Mouse (Mus musculus): Measurements from ENCODE around the gene Trmo.

Gene Trmo

DNA sequence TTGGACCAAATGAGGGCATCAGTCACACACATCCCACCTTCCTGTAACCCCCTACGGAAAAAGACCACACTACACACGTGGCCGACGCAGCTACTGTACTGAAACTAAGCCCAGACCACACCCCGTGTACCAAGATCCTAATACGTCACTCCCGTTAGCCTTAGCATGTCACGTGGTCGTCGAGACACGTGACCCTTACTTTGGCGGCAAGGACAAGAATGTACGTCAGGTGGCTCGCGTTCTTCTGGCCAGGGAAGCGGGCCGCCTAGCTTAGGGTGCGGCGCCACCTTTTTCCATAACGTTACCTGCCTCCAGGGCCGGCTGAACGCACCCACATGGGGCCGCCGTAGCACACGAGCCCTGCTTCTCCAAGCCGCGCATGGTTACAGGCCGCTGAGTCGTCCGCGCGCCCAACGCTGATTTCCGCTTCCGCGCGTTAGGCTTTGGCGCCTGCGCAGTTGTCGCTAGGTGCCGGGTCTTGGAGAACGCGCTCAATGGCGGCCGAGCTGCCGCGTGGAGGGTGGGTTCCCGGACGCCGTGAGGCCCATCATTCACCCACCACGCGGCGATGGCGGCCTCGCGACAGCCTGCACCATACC is at the start of gene Trmo:
Gene Trmo, minus strand, starts transcription at position 425 of the 599 bp plus-strand sequence.
- ChIA-PET CTCF (interaction anchor here (0.6 to 3.9 kb wide), 17 partner anchors 9 to 895 kb away, joined by 3 to 25 read pairs (median 5); no protein-coding TSS in a partner anchor), POLR2A (interaction anchor here (0.5 to 4.6 kb wide), 81 partner anchors 9 to 1633 kb away, joined by 3 to 87 read pairs (median 5); partner anchors contain the start of genes Anp32b (in 4 of the 4), Foxe1 (in 2 of the 4), Nans (in 2 of the 4) and Trim14 (in 1 of the 4))

DNA sequence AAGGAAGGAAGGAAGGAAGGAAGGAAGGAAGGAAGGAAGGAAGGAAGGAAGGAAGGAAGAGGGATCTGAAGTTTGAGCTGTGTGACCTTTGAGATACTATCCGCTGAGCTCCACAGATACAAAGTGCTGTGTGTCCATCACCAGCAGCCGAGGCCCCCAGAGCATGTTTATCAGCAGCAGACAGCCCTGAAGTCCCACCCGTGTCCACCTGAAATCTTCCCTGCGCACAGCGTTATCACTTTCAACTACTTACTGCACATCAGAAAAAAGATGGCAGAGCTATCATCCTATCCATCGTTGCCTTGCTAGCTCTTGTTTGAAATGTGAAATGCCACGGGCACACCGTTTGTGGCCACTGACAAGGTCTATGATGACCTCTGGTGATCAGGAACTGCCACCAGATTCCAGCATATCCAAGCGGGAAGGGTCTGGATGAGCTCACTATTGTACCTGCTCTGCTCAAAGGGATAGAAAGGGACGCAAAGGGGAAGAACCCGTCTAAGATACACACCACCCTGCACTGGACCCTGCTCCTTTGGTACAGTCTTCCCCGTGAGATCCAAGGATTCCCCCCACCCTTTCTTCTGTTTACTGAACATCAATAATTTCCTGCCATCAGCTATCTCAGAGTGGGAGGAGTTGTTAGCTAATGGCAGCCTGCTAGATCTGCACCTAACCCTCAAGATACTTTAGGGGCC is 43.3 kb upstream of the Trmo start:
- CTCF ChIA-PET: interaction anchor here (0.6 to 1.7 kb wide), 7 partner anchors 12 to 112 kb away, joined by 3 to 5 read pairs (median 3); partner anchors contain the start of gene Anp32b (in 1 of the 4)
- POLR2A ChIA-PET: interaction anchor here (0.5 to 1.7 kb wide), 13 partner anchors 12 to 401 kb away, joined by 3 to 5 read pairs (median 3); partner anchors contain the start of genes Trmo (in 2 of the 4) and Anp32b (in 1 of the 4)

DNA sequence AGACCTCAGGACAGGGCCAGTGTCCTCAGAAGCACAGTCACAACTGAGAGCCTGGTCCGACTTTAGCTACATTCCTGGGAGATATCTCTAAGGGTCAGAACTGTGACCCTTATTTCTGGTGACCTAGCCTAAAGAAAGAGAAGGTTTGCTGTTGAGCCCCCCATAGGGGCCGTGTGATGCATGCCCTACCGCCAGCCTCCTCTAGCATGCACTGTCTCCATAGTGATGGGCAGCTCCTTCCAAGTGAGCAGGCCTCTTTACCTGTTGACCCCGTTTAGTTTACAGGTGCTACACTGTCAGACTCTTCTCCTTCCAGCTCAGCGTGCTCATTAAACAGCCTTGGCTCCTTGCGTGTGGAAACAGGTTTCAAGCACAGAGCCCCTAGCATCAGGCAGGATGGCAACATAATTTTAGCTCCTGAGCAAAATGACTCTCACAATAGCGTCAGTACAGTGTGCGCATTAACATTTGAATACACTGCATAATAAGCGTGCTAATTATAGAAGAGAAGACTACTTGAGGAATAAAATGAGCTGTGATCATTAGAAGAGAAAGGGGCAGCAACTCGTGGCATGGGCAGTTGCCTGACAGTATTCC is 39.8 kb upstream of the Trmo start:
- ChIA-PET POLR2A (interaction anchor here in 3 of 4 experiments (0.7 to 1.7 kb wide), 9 partner anchors 8 to 39 kb away, joined by 3 to 6 read pairs (median 5); partner anchors contain the start of genes Anp32b (in 2 of the 3) and Trmo (in 1 of the 3)), CTCF (interaction anchor here in 1 of 4 experiments (0.5 to 0.6 kb wide), 2 partner anchors 38 to 399 kb away, joined by 3 to 5 read pairs; no protein-coding TSS in a partner anchor)

DNA sequence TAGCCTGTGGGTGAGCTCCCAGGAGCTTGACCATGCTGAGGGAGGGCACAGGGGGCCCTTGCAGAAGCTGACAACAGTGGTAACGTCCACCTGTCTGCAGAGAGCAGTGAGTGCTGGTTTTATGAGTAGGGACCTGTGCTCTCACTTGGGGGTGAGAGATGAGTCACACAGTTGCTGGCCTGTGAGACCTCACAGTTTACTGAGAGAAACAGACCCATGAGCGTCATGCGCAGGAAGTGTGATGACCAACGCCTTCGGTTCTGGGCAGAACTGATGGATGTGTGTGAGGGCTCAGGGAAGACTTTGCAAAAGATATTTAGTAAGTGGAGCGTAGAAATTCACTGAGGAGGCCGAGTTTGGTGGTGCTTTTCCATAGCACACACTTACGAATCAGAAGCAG is 33.4 kb upstream of the Trmo start:
- CTCF ChIA-PET: interaction anchor here in 2 of 4 experiments (0.5 to 1.3 kb wide), 3 partner anchors 11 to 125 kb away, joined by 3 to 5 read pairs (median 3); no protein-coding TSS in a partner anchor
- POLR2A ChIA-PET: interaction anchor here in 2 of 4 experiments (0.6 to 3.3 kb wide), 3 partner anchors 9 to 33 kb away, joined by 3 to 8 read pairs (median 3); partner anchors contain the start of gene Trmo (in 1 of the 2)

DNA sequence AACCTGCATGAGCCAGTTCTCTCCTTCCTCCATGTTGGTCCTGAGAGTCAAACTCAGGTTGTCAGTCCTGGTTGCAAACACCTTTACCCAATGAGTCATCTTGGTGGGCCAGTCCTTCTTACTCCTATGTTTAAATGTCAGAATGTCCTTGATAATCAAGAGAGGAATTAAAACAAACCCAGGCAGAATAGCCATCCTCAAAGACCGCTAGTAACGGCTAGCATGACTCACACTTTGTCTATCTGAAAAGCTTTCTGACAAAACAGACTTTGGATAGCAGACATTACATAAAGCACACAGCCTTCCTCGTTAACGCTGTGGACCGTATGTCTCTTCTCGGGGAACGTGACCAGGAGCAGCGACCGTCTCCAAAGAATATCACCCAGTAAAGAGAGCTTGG is 29.6 kb upstream of the Trmo start:
- CTCF ChIA-PET: interaction anchor here in 1 of 4 experiments (0.6 kb wide), 1 partner anchor 28 kb away, joined by 3 read pairs; no protein-coding TSS in a partner anchor
- POLR2A ChIA-PET: interaction anchor here in 2 of 4 experiments (0.7 to 1.0 kb wide), 3 partner anchors 28 to 36 kb away, joined by 3 read pairs; partner anchors contain the start of gene Anp32b (in 1 of the 2)

DNA sequence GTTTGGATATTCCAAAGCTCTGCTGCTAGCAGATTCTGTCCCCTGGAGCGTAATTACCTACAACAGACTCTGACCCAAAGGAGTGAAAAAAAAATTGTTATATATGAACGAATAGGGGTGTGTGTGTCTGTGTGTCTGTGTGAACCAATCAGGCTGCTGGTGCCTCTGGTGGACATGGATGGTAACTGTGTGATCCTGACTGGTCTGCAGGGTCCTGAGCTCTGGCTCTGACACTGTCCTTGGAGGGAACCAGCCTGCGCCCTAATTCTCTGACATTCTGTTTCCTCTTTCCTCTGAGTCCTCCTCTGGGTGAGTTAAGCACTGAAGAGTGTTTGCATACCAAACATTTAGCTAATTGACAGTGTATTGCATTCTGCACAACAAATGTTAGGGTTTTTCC is 28.3 kb upstream of the Trmo start:
- CTCF ChIA-PET: interaction anchor here (0.6 to 1.6 kb wide), 11 partner anchors 8 to 537 kb away, joined by 3 to 7 read pairs (median 3); no protein-coding TSS in a partner anchor
- POLR2A ChIA-PET: interaction anchor here in 3 of 4 experiments (0.6 to 2.3 kb wide), 14 partner anchors 12 to 250 kb away, joined by 3 to 14 read pairs (median 4); partner anchors contain the start of genes Anp32b (in 2 of the 3) and Trmo (in 2 of the 3)

DNA sequence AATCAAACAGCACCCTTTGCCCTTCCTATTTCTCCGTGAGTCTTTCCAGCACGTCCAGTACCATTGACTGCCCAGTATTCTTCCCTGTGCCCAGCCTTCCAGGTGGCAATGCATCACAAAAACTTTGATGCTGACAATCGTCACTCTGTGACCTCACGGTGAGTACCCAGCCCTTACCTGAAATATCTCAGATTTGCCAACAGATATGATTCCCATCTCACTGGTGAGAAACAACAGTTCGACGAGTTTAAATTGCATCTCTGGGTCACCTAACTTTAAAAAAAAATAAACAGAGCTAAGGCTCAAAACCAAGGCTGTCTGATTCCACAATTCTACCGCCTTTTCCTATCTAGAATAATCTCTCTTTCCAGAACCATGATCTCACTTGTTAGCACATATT is 24.2 kb upstream of the Trmo start, which contains the start of gene Hemgn:
Gene Hemgn, minus strand, starts transcription at position 101 of the 400 bp plus-strand sequence.
- ChIA-PET POLR2A (no interaction called here), CTCF (no interaction called here)

DNA sequence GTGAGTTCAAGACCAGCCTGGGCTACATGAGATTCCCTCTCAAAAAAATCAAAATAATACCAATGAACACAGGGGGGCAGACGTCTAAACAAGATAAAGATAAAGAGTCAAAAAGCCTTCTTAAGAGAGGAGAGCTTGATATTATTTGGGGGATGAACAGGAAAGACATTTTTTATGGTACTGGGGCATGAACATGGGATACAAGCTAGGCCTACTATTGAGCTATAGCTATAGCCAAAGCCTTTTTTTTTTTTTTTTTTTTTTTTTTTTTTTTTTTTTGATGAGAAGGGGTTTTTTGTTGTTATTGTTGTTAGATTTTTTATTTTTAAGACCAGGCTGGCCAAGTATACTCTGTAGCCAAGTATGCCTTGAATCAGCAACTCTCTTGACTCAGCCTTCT is 22.9 kb upstream of the Trmo start:
- ChIA-PET CTCF (interaction anchor here (0.6 to 1.2 kb wide), 8 partner anchors 11 to 1105 kb away, joined by 3 to 13 read pairs (median 6); no protein-coding TSS in a partner anchor), POLR2A (interaction anchor here in 2 of 4 experiments (0.6 to 1.2 kb wide), 6 partner anchors 10 to 1797 kb away, joined by 3 to 12 read pairs (median 4); partner anchors contain the start of gene Trmo (in 1 of the 2))

DNA sequence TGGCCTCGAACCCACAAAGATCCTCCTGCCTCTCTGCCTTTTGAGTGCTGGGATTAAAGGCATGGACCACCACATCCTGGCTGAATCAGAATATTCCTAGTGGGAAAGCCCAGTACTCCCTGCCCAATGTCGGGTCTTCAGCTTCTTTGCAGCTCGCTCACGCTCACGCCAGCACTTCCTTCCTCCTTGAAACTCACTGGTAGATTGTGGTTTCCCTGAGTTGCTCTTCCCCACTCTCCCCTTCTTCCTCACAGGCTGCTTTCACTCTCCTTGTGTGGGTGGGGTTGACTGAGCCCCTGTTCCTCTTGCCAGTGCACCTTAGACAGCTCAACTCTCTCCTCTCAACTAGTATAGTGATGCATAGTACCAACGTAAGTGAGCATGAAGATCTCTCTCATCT is 22.3 kb upstream of the Trmo start:
- POLR2A ChIA-PET: interaction anchor here in 2 of 4 experiments (0.6 to 1.2 kb wide), 4 partner anchors 22 to 43 kb away, joined by 3 to 5 read pairs (median 4); partner anchors contain the start of gene Trmo (in 1 of the 2)
- CTCF ChIA-PET: interaction anchor here (0.6 to 1.2 kb wide), 6 partner anchors 12 to 1104 kb away, joined by 5 to 13 read pairs (median 6); no protein-coding TSS in a partner anchor

DNA sequence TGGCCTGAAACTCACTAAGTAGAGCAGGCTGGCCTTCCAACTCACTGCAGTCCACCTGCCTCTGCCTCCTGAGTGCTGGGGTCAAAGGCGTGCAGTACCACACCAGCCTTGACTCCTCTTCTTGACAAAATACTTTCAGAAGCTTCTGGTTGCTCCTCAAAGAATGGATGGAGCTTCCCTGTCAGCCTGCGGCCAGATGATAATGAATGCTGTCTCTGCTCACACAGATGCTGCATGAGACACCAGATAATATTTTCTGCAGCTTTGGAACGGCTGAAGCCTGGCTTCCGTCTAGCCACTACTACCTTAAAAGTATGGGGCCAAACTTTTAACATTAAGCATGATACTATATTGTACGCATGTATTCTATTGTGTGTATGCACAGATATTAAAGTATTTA is 21.4 kb upstream of the Trmo start:
- ChIA-PET CTCF (no interaction called here), POLR2A (no interaction called here)

DNA sequence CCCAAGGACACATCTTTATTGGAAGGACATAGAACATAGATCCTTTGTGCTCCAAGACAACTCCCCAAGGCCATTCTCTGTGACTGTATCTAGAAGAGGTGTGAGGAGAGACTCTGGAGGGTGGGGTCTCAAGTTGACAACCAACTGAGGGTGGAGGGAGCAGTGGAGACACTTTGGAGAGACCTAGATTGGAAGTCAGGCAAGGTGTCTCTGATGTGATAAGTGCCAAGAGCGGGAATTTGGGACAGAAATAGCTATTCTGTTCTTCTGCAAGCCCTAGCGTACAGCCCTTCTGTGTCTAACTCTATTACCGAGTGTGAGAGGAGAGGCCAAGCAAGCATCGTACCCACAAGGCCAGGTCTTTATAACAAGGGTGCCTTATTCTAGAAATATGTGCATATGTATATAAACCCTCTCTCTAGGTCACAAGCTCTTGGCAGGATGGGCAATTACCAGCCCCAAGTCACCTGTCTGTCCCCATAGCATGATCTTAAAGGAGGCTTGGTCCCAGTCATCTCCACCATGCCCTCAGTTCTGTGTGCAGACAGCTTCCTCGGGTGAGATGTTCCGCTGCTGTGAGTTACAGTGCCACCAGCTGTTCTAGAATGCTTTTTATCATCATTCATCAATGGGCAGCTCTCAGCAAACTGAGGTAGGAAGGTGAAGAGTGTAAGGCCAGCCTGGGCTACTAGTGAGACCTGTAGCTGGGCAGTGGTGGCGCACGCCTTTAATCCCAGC is 17.9 kb upstream of the Trmo start:
- ChIA-PET CTCF (interaction anchor here in 2 of 4 experiments (0.6 kb wide), 2 partner anchors 28 to 91 kb away, joined by 3 to 4 read pairs; no protein-coding TSS in a partner anchor), POLR2A (interaction anchor here in 1 of 4 experiments (0.7 kb wide), 1 partner anchor 299 kb away, joined by 4 read pairs; no protein-coding TSS in a partner anchor)

DNA sequence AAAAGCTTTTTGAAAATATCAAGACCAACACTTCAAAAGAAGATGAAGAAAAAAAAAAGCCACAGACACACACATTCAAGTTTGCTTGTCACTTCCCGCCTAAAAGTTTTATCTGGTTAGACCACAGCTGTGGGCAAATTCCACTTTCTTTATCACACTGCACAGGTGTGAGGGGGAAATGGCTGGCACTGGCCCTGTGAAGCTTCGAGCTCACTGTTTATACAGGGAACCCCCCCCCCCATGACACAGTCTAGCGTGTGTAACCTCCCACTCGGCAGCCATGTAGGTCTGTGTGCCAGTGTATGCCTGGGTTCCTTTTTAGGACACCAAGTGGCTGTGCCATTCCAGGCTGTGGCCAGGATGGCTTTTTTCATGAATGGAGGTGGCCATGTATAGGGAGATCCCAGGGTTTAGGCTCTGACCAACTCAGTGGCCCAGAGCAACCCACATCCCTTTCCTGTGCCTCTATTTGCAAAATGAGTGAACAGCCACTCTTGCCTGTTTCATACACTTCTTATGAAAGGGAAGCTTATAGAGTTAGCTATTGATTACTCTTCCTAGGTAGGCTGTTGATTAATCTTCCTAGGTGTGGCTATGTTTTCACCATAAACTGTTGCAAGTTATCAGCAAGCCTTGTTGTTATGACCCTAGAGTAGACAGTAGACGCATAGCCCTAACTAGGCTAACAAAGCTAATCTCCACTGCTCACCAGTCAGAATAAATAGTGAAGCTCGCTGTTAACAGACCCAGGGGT is 15.0 kb upstream of the Trmo start:
- POLR2A ChIA-PET: interaction anchor here (0.7 to 2.4 kb wide), 7 partner anchors 12 to 46 kb away, joined by 3 to 11 read pairs (median 3); partner anchors contain the start of genes Anp32b (in 2 of the 4) and Trmo (in 1 of the 4)
- CTCF ChIA-PET: interaction anchor here in 2 of 4 experiments (1.5 to 2.1 kb wide), 3 partner anchors 12 to 14 kb away, joined by 4 to 7 read pairs (median 7); no protein-coding TSS in a partner anchor

DNA sequence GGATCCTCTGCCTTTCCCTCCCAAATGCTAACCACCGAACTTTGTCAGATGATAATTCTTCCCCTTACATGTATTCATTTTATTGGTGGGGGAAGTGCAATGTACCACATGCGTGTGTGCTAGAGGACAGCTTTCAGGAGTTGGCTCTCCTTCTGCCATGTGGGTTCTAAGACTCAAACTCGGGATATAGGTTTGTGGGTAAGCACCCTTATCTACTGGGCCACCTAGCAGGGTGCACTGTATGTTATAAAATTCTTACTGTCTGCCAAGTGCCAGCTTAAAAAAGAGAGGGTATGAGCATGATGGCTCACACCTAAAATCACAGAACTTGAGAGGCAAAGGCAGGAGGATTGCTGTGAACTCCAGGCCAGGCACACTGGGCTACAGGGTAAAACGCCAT is 9.6 kb upstream of the Trmo start:
- ChIA-PET POLR2A (no interaction called here), CTCF (interaction anchor here in 1 of 4 experiments (1.2 kb wide), 1 partner anchor 9 kb away, joined by 3 read pairs; no protein-coding TSS in a partner anchor)

DNA sequence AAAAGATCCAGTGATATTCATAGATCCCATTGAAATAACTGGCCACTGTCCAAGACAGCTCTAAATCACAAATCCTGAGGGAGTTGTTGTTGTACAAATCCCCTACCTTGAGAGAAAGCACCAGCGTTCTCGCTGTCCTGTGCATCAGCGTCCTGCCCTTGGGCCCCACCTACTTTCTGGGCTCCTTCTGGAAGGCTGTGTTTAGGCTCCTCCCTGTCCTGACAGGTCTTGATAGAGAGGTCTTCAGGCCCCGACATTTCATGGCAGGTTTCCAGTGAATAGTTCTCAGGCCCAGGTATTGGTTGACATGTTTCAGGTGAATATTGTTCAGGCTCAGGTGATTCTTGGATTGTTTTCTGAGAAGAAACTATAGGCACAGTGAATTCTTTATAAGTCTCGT is 6.5 kb upstream of the Trmo start:
- ChIA-PET CTCF (no interaction called here), POLR2A (interaction anchor here in 1 of 4 experiments (0.6 kb wide), 1 partner anchor 10 kb away, joined by 3 read pairs; no protein-coding TSS in a partner anchor)

DNA sequence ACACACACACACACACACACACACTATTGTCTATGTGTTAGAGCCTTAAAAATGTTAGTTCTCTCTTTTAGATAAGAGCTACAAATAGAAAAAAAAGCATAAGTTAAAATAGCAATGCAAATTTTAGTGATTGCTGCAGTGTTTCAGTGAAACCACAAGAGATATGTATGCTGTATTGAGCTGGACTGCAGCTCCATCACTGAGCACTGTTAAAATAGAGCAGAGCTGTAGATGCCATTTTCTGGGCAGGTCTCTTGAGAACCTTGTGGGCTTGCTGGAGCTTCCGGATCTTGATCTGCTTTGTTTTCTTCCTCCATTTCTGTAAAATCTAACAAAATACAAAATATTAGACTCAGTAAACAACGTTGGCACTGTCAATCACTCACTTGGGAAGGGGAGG is 5.2 kb upstream of the Trmo start:
- POLR2A ChIA-PET: interaction anchor here in 1 of 4 experiments (1.7 kb wide), 1 partner anchor 51 kb away, joined by 3 read pairs; no protein-coding TSS in a partner anchor
- CTCF ChIA-PET: interaction anchor here in 2 of 4 experiments (0.5 to 0.7 kb wide), 2 partner anchors 69 to 325 kb away, joined by 3 to 5 read pairs; no protein-coding TSS in a partner anchor

DNA sequence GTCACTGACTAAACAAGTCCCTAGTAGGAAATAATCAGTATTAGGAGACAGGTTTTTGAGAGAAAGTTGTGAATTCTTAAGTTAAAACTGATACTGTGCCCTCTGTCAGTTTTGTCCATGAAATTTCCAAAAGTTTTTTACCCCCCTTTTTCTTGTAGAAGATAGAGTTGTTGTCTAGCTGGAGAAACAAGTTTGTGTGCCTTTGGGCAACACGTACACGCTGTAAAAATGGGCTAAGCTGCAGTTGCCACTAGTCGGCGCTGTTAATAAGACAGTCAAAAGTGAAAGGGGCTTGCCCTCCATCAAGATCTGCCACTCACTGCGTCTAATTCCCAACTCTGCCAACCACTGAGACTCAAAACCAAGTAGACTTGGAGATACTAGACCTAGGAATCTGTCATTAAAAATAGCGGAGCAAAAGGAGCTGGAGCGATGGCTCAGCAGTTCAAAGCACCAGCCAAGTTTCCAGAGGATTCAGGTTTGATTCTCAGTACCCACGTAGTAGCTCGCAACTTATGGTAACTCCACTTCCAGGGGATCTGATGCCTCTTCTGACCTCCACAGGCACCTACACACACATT is 1.2 kb upstream of the Trmo start:
- ChIA-PET CTCF (interaction anchor here (0.5 to 3.9 kb wide), 48 partner anchors 8 to 1108 kb away, joined by 3 to 25 read pairs (median 4); partner anchors contain the start of genes Anp32b (in 1 of the 4), Foxe1 (in 1 of the 4), Nans (in 1 of the 4) and Xpa (in 1 of the 4)), POLR2A (interaction anchor here (0.7 to 4.6 kb wide), 73 partner anchors 10 to 900 kb away, joined by 3 to 87 read pairs (median 5); partner anchors contain the start of genes Anp32b (in 4 of the 4), Foxe1 (in 1 of the 4), Galnt12 (in 1 of the 4) and Nans (in 1 of the 4))

Measured in embryonic stem cell, embryonic (primary cell).